Mouse (Mus musculus) neural tube, embryonic 14.5 days (tissue): ENCODE data around the gene Olfr1052. TPM values are rescaled to one million over a fixed set of nuclear protein-coding genes. Genes with fewer than 3 reads are reported as not detected.
"Not testable (repeated sequence)": the region's sequence is repeated elsewhere in the genome, so short reads cannot be mapped to it uniquely, and the experiment has no call there.

Experiments
- ATAC-seq: fragments of 200-750 bp; cut with Nextera tagmentation; 2 replicates; pipeline ENCODE4 v1.8.0; 2017; ENCODE audit warnings: low read depth, mild to moderate bottlenecking, moderate TSS enrichment, moderate library complexity
- H3K27ac ChIP-seq: fragments of 300-500 bp; sonication (generic); 2 replicates; pipeline ENCODE4 v1.5.1; 2014; ENCODE audit warnings: low read depth, mild to moderate bottlenecking, control low read depth, low read length, moderate library complexity, mixed read lengths
- H3K27me3 ChIP-seq: fragments of 300-500 bp; sonication (generic); 2 replicates; pipeline ENCODE4 v1.6.1; 2014; ENCODE audit warnings: low read length; ENCODE audit not compliant: control insufficient read depth, insufficient read depth
- H3K36me3 ChIP-seq: fragments of 300-500 bp; sonication (generic); 2 replicates; pipeline ENCODE4 v1.6.1; 2014; ENCODE audit warnings: low read length, mixed read lengths; ENCODE audit not compliant: control insufficient read depth, insufficient read depth
- H3K4me1 ChIP-seq: fragments of 300-500 bp; sonication (generic); 2 replicates; pipeline ENCODE4 v1.6.1; 2014; ENCODE audit warnings: low read length; ENCODE audit not compliant: control insufficient read depth, insufficient read depth
- H3K4me2 ChIP-seq: fragments of 300-500 bp; sonication (generic); 2 replicates; pipeline ENCODE4 v1.6.1; 2014; ENCODE audit warnings: mild to moderate bottlenecking, low read depth, low read length, control low read depth
- H3K4me3 ChIP-seq: fragments of 300-500 bp; sonication (generic); 2 replicates; pipeline ENCODE4 v1.5.1; 2014; ENCODE audit warnings: low read depth, low read length, control low read depth, mixed read lengths
- H3K9ac ChIP-seq: fragments of 300-500 bp; sonication (generic); replicated peaks from 2 replicates; pipeline ENCODE4 v1.6.1; 2014; ENCODE audit warnings: low read depth, mild to moderate bottlenecking, control low read depth, low read length, mixed read lengths
- H3K9me3 ChIP-seq: fragments of 300-500 bp; sonication (generic); 2 replicates; pipeline ENCODE4 v1.6.1; 2016; ENCODE audit warnings: low read length; ENCODE audit not compliant: control insufficient read depth
- WGBS: fragments of 180-500 bp; shearing (Covaris S2); extraction: QIAGEN DNeasy Blood & Tissue Kit; methylation state at CpG from one replicate; pipeline ENCODE4 v1.1.7; 2014; 5-methylcytosine and 5-hydroxymethylcytosine counted together
- polyA plus RNA-seq: library from polyadenylated mRNA; unstranded; fragments of >200 nt; fragmentation: Nextera tagmentation; extraction: Ambion mirVana; gene quantifications from 2 replicates; pipeline ENCODE4 v1.2.1, GENCODE M21; 2014

Gene Olfr1052
- polyA plus RNA-seq = not detected in 2 replicates

GRCm38 (mm10) chr2:86292155-86292554 is at the start of gene Olfr1052:
Gene Olfr1052, plus strand, starts transcription at chr2:86292455.
- no peak within 1 kb of the TSS for H3K4me2 ChIP-seq
- no peak within 1 kb of the TSS for H3K9ac ChIP-seq
- H3K27ac ChIP-seq = no peak within 1 kb of the TSS
- no peak within 1 kb of the TSS for H3K4me3 ChIP-seq
- no peaks in the 10 kb centered on the region for H3K9me3 ChIP-seq
- ATAC-seq = no peak
- H3K4me1 ChIP-seq = no peaks in the 10 kb centered on the region
- H3K36me3 ChIP-seq = no peaks in the 10 kb centered on the region
- H3K27me3 ChIP-seq = no peaks in the 10 kb centered on the region

GRCm38 (mm10) chr2:86258228-86258627 is 34.0 kb upstream of the Olfr1052 start, which contains the start of gene Olfr1049:
Gene Olfr1049, minus strand, starts transcription at chr2:86258328.
- not testable (repeated sequence) for H3K9me3 ChIP-seq, H3K4me1 ChIP-seq, H3K9ac ChIP-seq, H3K27me3 ChIP-seq, H3K4me3 ChIP-seq, ATAC-seq, H3K4me2 ChIP-seq, H3K27ac ChIP-seq, H3K36me3 ChIP-seq

- not testable (repeated sequence) for ATAC-seq, H3K36me3 ChIP-seq, H3K4me3 ChIP-seq
Measured at GRCm38 (mm10) chr2:86278988-86279387, 13.3 kb upstream of the Olfr1052 start, which contains the start of gene Olfr1051. Gene Olfr1051, minus strand, starts transcription at chr2:86279088.

GRCm38 (mm10) chr2:86315184-86315583 is 22.9 kb downstream of the Olfr1052 start, which contains the start of gene Olfr1053:
Gene Olfr1053, minus strand, starts transcription at chr2:86315284.
- Histone ChIP-seq H3K27me3 (no peaks in the 10 kb centered on the region), H3K9me3 (no peaks in the 10 kb centered on the region), H3K9ac (no peak within 1 kb of the TSS), H3K27ac (no peak within 1 kb of the TSS), H3K4me3 (no peak within 1 kb of the TSS), H3K4me1 (no peaks in the 10 kb centered on the region), H3K36me3 (no peaks in the 10 kb centered on the region), H3K4me2 (no peak within 1 kb of the TSS)
- 67% methylated on average over 3 of the region's 3 CpGs for WGBS
- ATAC-seq = no peak

More at GRCm38 (mm10) chr2:86278988-86279387, 13.3 kb upstream of the Olfr1052 start, which contains the start of gene Olfr1051:
- H3K9me3 ChIP-seq, H3K4me1 ChIP-seq, H3K9ac ChIP-seq, H3K4me2 ChIP-seq, H3K27ac ChIP-seq, H3K27me3 ChIP-seq: not testable (repeated sequence)

- no peak within 1 kb of the TSS for H3K4me3 ChIP-seq
- no peak for ATAC-seq
- H3K9me3 ChIP-seq = no peaks in the 10 kb centered on the region
- no peak within 1 kb of the TSS for H3K4me2 ChIP-seq
- 86% methylated on average over 3 of the region's 3 CpGs for WGBS
- H3K4me1 ChIP-seq = no peaks in the 10 kb centered on the region
- H3K36me3 ChIP-seq = no peaks in the 10 kb centered on the region
- H3K27ac ChIP-seq = no peak within 1 kb of the TSS
- no peak within 1 kb of the TSS for H3K9ac ChIP-seq
- no peaks in the 10 kb centered on the region for H3K27me3 ChIP-seq
Measured at GRCm38 (mm10) chr2:86335333-86335732, 43.1 kb downstream of the Olfr1052 start, which contains the start of gene Olfr1054. Gene Olfr1054, minus strand, starts transcription at chr2:86335433.

Other genes starting within 250 kb of the Olfr1052 start
- not detected in 2 replicates for gene Olfr1034, start 246.6 kb upstream of the Olfr1052 start, polyA plus RNA-seq
- gene Olfr1036, start 218.5 kb upstream of the Olfr1052 start, polyA plus RNA-seq = not detected in 2 replicates
- gene Olfr1037, start 205.1 kb upstream of the Olfr1052 start, polyA plus RNA-seq = not detected in 2 replicates
- gene Olfr1039, start 156.5 kb upstream of the Olfr1052 start, polyA plus RNA-seq = not detected in 2 replicates
- gene Olfr1040, start 145.7 kb upstream of the Olfr1052 start, polyA plus RNA-seq = not detected in 2 replicates
- not detected in 2 replicates for gene Olfr1042, start 130.6 kb upstream of the Olfr1052 start, polyA plus RNA-seq
- gene Olfr1043, start 124.9 kb upstream of the Olfr1052 start, polyA plus RNA-seq = not detected in 2 replicates
- not detected in 2 replicates for gene Olfr1044, start 114.6 kb upstream of the Olfr1052 start, polyA plus RNA-seq
- not detected in 2 replicates for gene Olfr52, start 106.8 kb upstream of the Olfr1052 start, polyA plus RNA-seq
- not detected in 2 replicates for gene Olfr1045, start 89.4 kb upstream of the Olfr1052 start, polyA plus RNA-seq
- gene Olfr1046, start 73.1 kb upstream of the Olfr1052 start, polyA plus RNA-seq = not detected in 2 replicates
- gene Olfr1047, start 61.1 kb upstream of the Olfr1052 start, polyA plus RNA-seq = not detected in 2 replicates
- not detected in 2 replicates for gene Olfr1048, start 52.2 kb upstream of the Olfr1052 start, polyA plus RNA-seq
- gene Olfr1049, start 34.1 kb upstream of the Olfr1052 start, polyA plus RNA-seq = not detected in 2 replicates
- not detected in 2 replicates for gene Olfr1051, start 13.4 kb upstream of the Olfr1052 start, polyA plus RNA-seq
- not detected in 2 replicates for gene Olfr1053, start 22.8 kb downstream of the Olfr1052 start, polyA plus RNA-seq
- gene Olfr1054, start 43.0 kb downstream of the Olfr1052 start, polyA plus RNA-seq = not detected in 2 replicates
- gene Olfr1055, start 57.8 kb downstream of the Olfr1052 start, polyA plus RNA-seq = not detected in 2 replicates
- gene Olfr1056, start 70.0 kb downstream of the Olfr1052 start, polyA plus RNA-seq = not detected in 2 replicates
- not detected in 2 replicates for gene Olfr1057, start 85.9 kb downstream of the Olfr1052 start, polyA plus RNA-seq
- gene Olfr1058, start 96.1 kb downstream of the Olfr1052 start, polyA plus RNA-seq = not detected in 2 replicates
- gene Olfr1061, start 121.6 kb downstream of the Olfr1052 start, polyA plus RNA-seq = not detected in 2 replicates
- not detected in 2 replicates for gene Olfr1062, start 134.3 kb downstream of the Olfr1052 start, polyA plus RNA-seq
- gene Olfr1065, start 158.1 kb downstream of the Olfr1052 start, polyA plus RNA-seq = not detected in 2 replicates
- not detected in 2 replicates for gene Olfr1066, start 163.8 kb downstream of the Olfr1052 start, polyA plus RNA-seq
- not detected in 2 replicates for gene Olfr228, start 194.9 kb downstream of the Olfr1052 start, polyA plus RNA-seq
- gene Olfr1076, start 216.0 kb downstream of the Olfr1052 start, polyA plus RNA-seq = not detected in 2 replicates